Mouse (Mus musculus): ENCODE data around the gene Tgif1.

DNA sequence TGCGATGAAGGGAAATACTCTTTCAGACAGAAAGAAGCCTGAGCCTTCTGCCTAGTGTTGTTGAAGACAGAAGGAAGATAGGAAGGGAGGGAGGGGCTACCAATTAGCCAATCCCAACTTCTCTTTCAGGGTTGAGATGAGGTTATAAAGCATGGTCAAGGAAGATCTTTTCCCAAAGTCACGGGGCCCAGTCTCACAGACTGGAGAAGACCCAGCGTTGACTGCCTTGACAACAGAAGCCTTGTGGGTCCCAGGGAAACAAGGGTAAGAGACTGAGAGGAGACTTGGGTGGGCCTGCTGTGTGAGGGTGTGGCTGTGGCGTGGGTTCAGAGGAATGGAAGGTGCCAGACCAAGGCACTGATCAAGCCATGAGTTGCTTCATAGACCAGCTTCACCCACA is 17.2 kb upstream of the Tgif1 start:
- no peak for TF ChIP-seq CTCF (IDR thresholded peaks at IDR 0.05; ENCODE audit: low read depth, low read length)
- TF ChIP-seq GATA1 (IDR thresholded peaks at IDR 0.05; ENCODE audit: borderline replicate concordance, low read length), result no peak
- TF ChIP-seq GATA2 (IDR thresholded peaks at IDR 0.05; ENCODE audit: borderline replicate concordance, low read depth, low read length), result no peak
- TF ChIP-seq TAL1 (conservative IDR thresholded peaks at IDR 0.05; ENCODE audit: low read depth, low read length), result no peak
- TF ChIP-seq POLR2AphosphoS5 (IDR thresholded peaks at IDR 0.05; ENCODE audit: insufficient replicate concordance, low read depth, low read length), result no peak

Measured in G1E (cell line).